Mouse (Mus musculus): ENCODE data around the gene Vti1a. TPM values are rescaled to one million over a fixed set of nuclear protein-coding genes. Genes with fewer than 3 reads are reported as not detected.

The Vti1a gene
- total RNA-seq, 1 experiment from 2014 or later: 57.6 TPM

- no peak for ATAC-seq (replicated peaks; ENCODE audit: insufficient number of reproducible peaks, low FRiP score, low TSS enrichment, poor library complexity, severe bottlenecking)
Observed at GRCm38 (mm10) chr19:55422311-55423064, 106.4 kb downstream of the Vti1a start.

- no peak for ATAC-seq (replicated peaks; ENCODE audit: insufficient number of reproducible peaks, low FRiP score, low TSS enrichment, poor library complexity, severe bottlenecking)
Observed at GRCm38 (mm10) chr19:55423065-55423716, 107.1 kb downstream of the Vti1a start.

DNA sequence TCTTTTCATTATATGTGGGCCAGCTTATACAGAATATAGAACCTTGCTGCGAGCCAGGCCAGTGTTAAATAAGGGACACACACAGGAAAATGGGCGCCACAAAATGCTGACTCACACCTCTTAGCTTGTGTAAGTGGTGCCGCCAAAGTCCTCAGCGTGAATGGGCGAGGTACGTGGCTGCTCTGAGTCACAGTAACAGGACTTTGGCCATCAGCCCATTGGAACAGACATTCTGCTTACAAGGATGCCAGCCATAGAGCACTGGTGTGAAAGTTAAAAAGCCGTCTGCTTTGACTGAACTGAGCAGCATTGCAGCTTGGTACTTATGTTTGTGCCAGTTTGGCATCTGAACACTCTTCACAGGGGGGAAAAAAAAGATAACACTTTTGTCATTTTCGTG is 107.9 kb downstream of the Vti1a start:
- no peak for ATAC-seq (replicated peaks; ENCODE audit: insufficient number of reproducible peaks, low FRiP score, low TSS enrichment, poor library complexity, severe bottlenecking)

GRCm38 (mm10) chr19:55424507-55424906 is 108.4 kb downstream of the Vti1a start:
- ATAC-seq (replicated peaks; ENCODE audit: insufficient number of reproducible peaks, low FRiP score, low TSS enrichment, poor library complexity, severe bottlenecking): no peak

GRCm38 (mm10) chr19:55440306-55440705 is 124.2 kb downstream of the Vti1a start:
- ATAC-seq (replicated peaks; ENCODE audit: insufficient number of reproducible peaks, low FRiP score, low TSS enrichment, poor library complexity, severe bottlenecking): no peak

- no peak for ATAC-seq (replicated peaks; ENCODE audit: insufficient number of reproducible peaks, low FRiP score, low TSS enrichment, poor library complexity, severe bottlenecking)
Observed at GRCm38 (mm10) chr19:55443618-55444017, 127.5 kb downstream of the Vti1a start.

GRCm38 (mm10) chr19:55449084-55449483 is 133.0 kb downstream of the Vti1a start:
- no peak for ATAC-seq (replicated peaks; ENCODE audit: insufficient number of reproducible peaks, low FRiP score, low TSS enrichment, poor library complexity, severe bottlenecking)

- no peak for ATAC-seq (replicated peaks; ENCODE audit: insufficient number of reproducible peaks, low FRiP score, low TSS enrichment, poor library complexity, severe bottlenecking)
Observed at GRCm38 (mm10) chr19:55449506-55449905, 133.4 kb downstream of the Vti1a start.

GRCm38 (mm10) chr19:55456325-55457091 is 140.4 kb downstream of the Vti1a start:
- ATAC-seq (replicated peaks; ENCODE audit: insufficient number of reproducible peaks, low FRiP score, low TSS enrichment, poor library complexity, severe bottlenecking): no peak

- no peak for ATAC-seq (replicated peaks; ENCODE audit: insufficient number of reproducible peaks, low FRiP score, low TSS enrichment, poor library complexity, severe bottlenecking)
Observed at GRCm38 (mm10) chr19:55461963-55462362, 145.9 kb downstream of the Vti1a start.

GRCm38 (mm10) chr19:55463670-55464069 is 147.6 kb downstream of the Vti1a start:
- ATAC-seq (replicated peaks; ENCODE audit: insufficient number of reproducible peaks, low FRiP score, low TSS enrichment, poor library complexity, severe bottlenecking): no peak

GRCm38 (mm10) chr19:55469301-55470051 is 153.4 kb downstream of the Vti1a start:
- no peak for ATAC-seq (replicated peaks; ENCODE audit: insufficient number of reproducible peaks, low FRiP score, low TSS enrichment, poor library complexity, severe bottlenecking)

DNA sequence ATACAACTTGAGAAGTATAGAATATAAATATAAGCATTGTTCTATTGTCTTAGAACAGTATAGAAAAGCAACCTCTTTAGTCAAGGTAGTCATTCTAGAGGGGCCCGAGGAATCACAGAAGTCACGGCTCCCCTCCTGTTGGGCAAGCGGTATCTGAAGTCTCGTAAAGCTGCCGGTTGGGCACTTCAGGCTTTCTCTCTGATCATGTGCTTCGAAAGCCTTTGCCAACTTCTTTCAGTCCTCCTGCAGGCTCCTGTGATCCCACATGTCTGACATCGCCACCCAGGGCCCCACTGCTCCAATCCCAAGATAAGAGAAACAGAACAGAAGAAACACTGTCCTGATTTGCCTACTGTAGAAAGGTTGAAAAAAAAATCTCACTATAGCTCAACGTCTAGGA is 156.5 kb downstream of the Vti1a start:
- ATAC-seq (replicated peaks; ENCODE audit: insufficient number of reproducible peaks, low FRiP score, low TSS enrichment, poor library complexity, severe bottlenecking): no peak

GRCm38 (mm10) chr19:55474225-55474624 is 158.1 kb downstream of the Vti1a start:
- no peak for ATAC-seq (replicated peaks; ENCODE audit: insufficient number of reproducible peaks, low FRiP score, low TSS enrichment, poor library complexity, severe bottlenecking)

DNA sequence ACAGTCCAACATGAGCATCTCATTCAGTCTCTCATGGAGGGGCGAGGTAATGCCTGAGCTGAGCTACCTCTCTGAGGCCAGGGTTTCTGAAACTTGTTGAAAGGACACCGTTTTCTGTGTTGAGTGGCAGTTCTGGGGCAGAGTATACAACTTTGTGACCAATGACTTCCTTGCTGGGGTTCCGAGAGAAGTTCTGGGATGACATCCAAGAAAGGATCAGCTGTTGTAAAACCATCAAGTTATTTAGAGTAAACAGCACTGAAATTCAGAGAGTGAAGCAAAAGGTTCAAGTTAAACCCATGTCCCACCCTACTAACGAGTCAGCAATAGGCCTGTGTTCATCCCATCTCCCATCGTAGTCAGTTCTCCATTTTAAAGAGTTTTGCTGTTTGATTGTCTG is 164.4 kb downstream of the Vti1a start:
- no peak for ATAC-seq (replicated peaks; ENCODE audit: insufficient number of reproducible peaks, low FRiP score, low TSS enrichment, poor library complexity, severe bottlenecking)

GRCm38 (mm10) chr19:55481308-55481707 is 165.2 kb downstream of the Vti1a start:
- no peak for ATAC-seq (replicated peaks; ENCODE audit: insufficient number of reproducible peaks, low FRiP score, low TSS enrichment, poor library complexity, severe bottlenecking)

GRCm38 (mm10) chr19:55483526-55483925 is 167.4 kb downstream of the Vti1a start:
- ATAC-seq (replicated peaks; ENCODE audit: insufficient number of reproducible peaks, low FRiP score, low TSS enrichment, poor library complexity, severe bottlenecking): no peak

- ATAC-seq (replicated peaks; ENCODE audit: insufficient number of reproducible peaks, low FRiP score, low TSS enrichment, poor library complexity, severe bottlenecking): no peak
Observed at GRCm38 (mm10) chr19:55484559-55484958, 168.5 kb downstream of the Vti1a start.

DNA sequence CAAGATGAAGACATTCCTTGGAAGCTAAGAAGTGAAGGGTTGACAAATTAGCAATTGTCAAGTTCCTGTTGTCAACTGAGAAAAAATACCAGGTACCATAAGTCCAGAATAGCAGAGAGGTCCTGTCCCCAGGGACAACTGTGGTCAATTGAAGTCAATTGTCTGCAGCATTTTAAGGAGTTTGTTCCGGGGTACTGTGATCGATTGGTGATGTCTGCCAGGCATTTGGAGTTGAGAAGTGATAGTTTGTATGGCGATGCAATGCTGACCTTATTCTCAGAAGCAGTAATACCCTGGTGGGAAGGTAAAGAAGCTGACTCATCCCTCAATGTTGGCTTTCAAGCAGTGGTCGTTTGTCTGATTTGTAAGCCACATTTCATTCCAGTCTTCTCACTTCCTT is 170.4 kb downstream of the Vti1a start:
- ATAC-seq (replicated peaks; ENCODE audit: insufficient number of reproducible peaks, low FRiP score, low TSS enrichment, poor library complexity, severe bottlenecking): no peak

Data from monocyte, adult 5-6 weeks (primary cell).